ENCODE assay signal across 18 mouse cellular contexts in the genomic region with DNA sequence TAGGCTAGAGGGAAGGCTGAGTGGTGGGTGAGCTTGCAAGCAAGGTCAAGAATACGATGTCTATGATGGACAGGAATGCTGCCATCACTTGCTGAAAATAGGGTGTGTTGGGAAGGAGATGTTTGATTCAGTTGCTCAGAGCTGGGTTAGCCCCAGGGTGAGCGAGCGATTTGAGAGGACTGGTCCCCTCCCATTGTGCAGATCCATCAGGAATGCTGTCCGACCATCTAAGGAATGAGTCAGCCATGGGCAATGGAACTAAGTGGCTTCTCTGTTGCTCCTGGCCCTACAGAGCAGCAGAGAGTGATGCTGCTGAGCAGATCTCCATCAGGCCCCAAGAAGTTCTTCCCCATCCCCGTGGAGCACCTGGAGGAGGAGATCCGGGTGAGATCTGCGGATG.
DNase-seq lines count a peak whose midpoint lies in the region; ATAC-seq and TF ChIP-seq lines count a peak whose summit lies in the region.
"Had no signal": no experiment of that assay in that cellular context is flagged by ENCODE, and none has a peak within 500 bp of the region (broad histone marks: within the 10 kb centered on the region; RNA-seq: fewer than 3 reads in every experiment).

No protein-coding gene starts in this region.

- TF ChIP-seq EP300 in liver, postnatal 0 days (IDR thresholded peaks at IDR 0.05; ENCODE audit: low read depth) = no peak

- no peak for ATAC-seq in liver, postnatal 0 days
- ATAC-seq in stomach, embryonic 16.5 days (ENCODE audit: insufficient read depth, low FRiP score) = no peak
- no peak for ATAC-seq in megakaryocyte-erythroid progenitor cell, adult 5-6 weeks (replicated peaks; ENCODE audit: low FRiP score, low TSS enrichment, poor library complexity, severe bottlenecking)
- ATAC-seq: forebrain, embryonic 15.5 days had no signal

- no peaks in the 10 kb centered on the region for H3K9me3 ChIP-seq in liver, postnatal 0 days (ENCODE audit: low read length)
- H3K9me3 ChIP-seq in stomach, embryonic 16.5 days (replicated peaks; ENCODE audit: control insufficient read depth, low read length) = no peaks in the 10 kb centered on the region
- H3K9me3 ChIP-seq: embryonic facial prominence, embryonic 12.5 days; forebrain, embryonic 15.5 days; G1E; heart, embryonic 13.5 days; hindbrain, embryonic 15.5 days had no signal

- no peak for TF ChIP-seq POLR2A in bone marrow, adult 2 months (IDR thresholded peaks at IDR 0.05; ENCODE audit: borderline replicate concordance, control insufficient read depth, low read depth, low read length)

- no peaks in the 10 kb centered on the region for H3K36me3 ChIP-seq in liver, postnatal 0 days (replicated peaks; ENCODE audit: insufficient read depth, low read length)
- no peaks in the 10 kb centered on the region for H3K36me3 ChIP-seq in stomach, embryonic 16.5 days (ENCODE audit: control insufficient read depth, insufficient read depth, low read length)
- H3K36me3 ChIP-seq: embryonic facial prominence, embryonic 12.5 days; forebrain, embryonic 15.5 days; heart, embryonic 13.5 days; hindbrain, embryonic 15.5 days had no signal

- H3K27ac ChIP-seq in liver, postnatal 0 days (ENCODE audit: low read depth) = no peak overlapping the region
- H3K27ac ChIP-seq in bone marrow, adult 2 months (ENCODE audit: control insufficient read depth, insufficient read depth, low read depth, low read length, poor library complexity) = peak overlapping the region; percentile 21; the same call in 1 of the 2 replicates
- H3K27ac ChIP-seq in stomach, embryonic 16.5 days (ENCODE audit: low read length) = no peak overlapping the region
- H3K27ac ChIP-seq: embryonic facial prominence, embryonic 12.5 days; forebrain, embryonic 15.5 days; heart, embryonic 13.5 days; hindbrain, embryonic 15.5 days had no signal

- H3K4me3 ChIP-seq in liver, postnatal 0 days (ENCODE audit: low read depth, low read length) = peak overlapping the region; percentile 50; the same call in 1 of the 2 replicates
- H3K4me3 ChIP-seq in bone marrow, adult 2 months (replicated peaks; ENCODE audit: control insufficient read depth, low read depth, low read length) = peak overlapping the region; percentile 77
- 0 out of 2 replicates have a peak overlapping the region, but pooled peaks have one; percentile 33 for H3K4me3 ChIP-seq in stomach, embryonic 16.5 days (replicated peaks; ENCODE audit: low read length)
- H3K4me3 ChIP-seq: embryonic facial prominence, embryonic 12.5 days; forebrain, embryonic 15.5 days; heart, embryonic 13.5 days; hindbrain, embryonic 15.5 days had no signal

- no peak for DNase-seq in liver, postnatal 0 days
- DNase-seq in liver = no peak
- peak; percentile 39 for DNase-seq in Muller cell, postnatal 12 days (ENCODE audit: inconsistent ontology term)
- DNase-seq in right cerebral cortex, postnatal 36 days (ENCODE audit: low spot score in 2 of 2) = no peak
- DNase-seq: adrenal gland, adult 8-10 months; B cell, adult 2 months; cerebellum, adult 2 months; cerebellum, postnatal 10 days; gastrocnemius, postnatal 36 days; heart, postnatal 36 days had no signal

- no peaks in the 10 kb centered on the region for H3K27me3 ChIP-seq in liver, postnatal 0 days (ENCODE audit: insufficient read depth, low read length)
- no peaks in the 10 kb centered on the region for H3K27me3 ChIP-seq in stomach, embryonic 16.5 days (ENCODE audit: control insufficient read depth, insufficient read depth, low read length)
- H3K27me3 ChIP-seq: forebrain, embryonic 15.5 days; hindbrain, embryonic 15.5 days had no signal

- 0 out of 2 replicates have a peak, but pooled peaks cover 6% of the 10 kb centered on the region for H3K4me1 ChIP-seq in liver, postnatal 0 days (ENCODE audit: insufficient read depth)
- peaks cover 11% of the 10 kb centered on the region; the same call in 1 of the 2 replicates for H3K4me1 ChIP-seq in bone marrow, adult 2 months (ENCODE audit: control insufficient read depth, insufficient read depth, low read length)
- 0 out of 2 replicates have a peak, but pooled peaks cover 3% of the 10 kb centered on the region for H3K4me1 ChIP-seq in stomach, embryonic 16.5 days (ENCODE audit: control insufficient read depth, insufficient read depth, low read length)
- H3K4me1 ChIP-seq: forebrain, embryonic 15.5 days; hindbrain, embryonic 15.5 days had no signal

- WGBS in liver, postnatal 0 days (ENCODE audit: insufficient replicate concordance) = 82% methylated on average over 7 of the region's 7 CpGs
- 85% methylated on average over 7 of the region's 7 CpGs for WGBS in bone marrow, adult 2 months
- 79% methylated on average over 7 of the region's 7 CpGs for WGBS in stomach, embryonic 16.5 days

- peak overlapping the region; percentile 62 for H3K4me2 ChIP-seq in liver, postnatal 0 days (ENCODE audit: low read depth, low read length)
- no peak overlapping the region for H3K4me2 ChIP-seq in stomach, embryonic 16.5 days (ENCODE audit: low read depth, low read length)
- H3K4me2 ChIP-seq: embryonic facial prominence, embryonic 12.5 days; forebrain, embryonic 15.5 days; heart, embryonic 13.5 days; hindbrain, embryonic 15.5 days had no signal

- no peak overlapping the region for H3K9ac ChIP-seq in liver, postnatal 0 days (replicated peaks)
- no peak overlapping the region for H3K9ac ChIP-seq in stomach, embryonic 16.5 days (ENCODE audit: low read length)
- H3K9ac ChIP-seq: embryonic facial prominence, embryonic 12.5 days; forebrain, embryonic 15.5 days; heart, embryonic 13.5 days; hindbrain, embryonic 15.5 days had no signal

- no peak for TF ChIP-seq CTCF in liver, postnatal 0 days (IDR thresholded peaks at IDR 0.05; ENCODE audit: low read depth)
- no peak for TF ChIP-seq CTCF in bone marrow, adult 2 months (IDR thresholded peaks at IDR 0.05; ENCODE audit: control insufficient read depth, insufficient read depth, low read length)
